Mouse (Mus musculus) liver, embryonic 14.5 days (tissue): ENCODE measurements at regions not wholly inside any gene's neighbourhood (a gene's known extent, or its start where the extent isn't known, plus 50 kb on each side); places are given as distances from the start of the nearest gene placed in this dataset.

ENCODE experiments used
- ATAC-seq: fragments of 200-750 bp; cut with Nextera tagmentation; 2 replicates; pipeline ENCODE4 v1.8.0; 2017; ENCODE audit warnings: moderate number of reproducible peaks, mild to moderate bottlenecking, moderate library complexity; ENCODE audit not compliant: insufficient read depth
- DNase-seq, 3 experiments: peaks; one replicate each; pipeline ENCODE4 v3.0.0-alpha.2; 2012 to 2013; ENCODE audit warnings: low read depth in 3 of 3, low spot score in 3 of 3
- H3K27ac ChIP-seq: fragments of 300-500 bp; sonication (generic); 2 replicates; pipeline ENCODE4 v1.5.1; 2014; ENCODE audit warnings: moderate library complexity, mild to moderate bottlenecking, control low read depth, inconsistent platforms
- H3K27me3 ChIP-seq: fragments of 300-500 bp; sonication (generic); 2 replicates; pipeline ENCODE4 v1.6.1; 2014; ENCODE audit warnings: mild to moderate bottlenecking, low read length, moderate library complexity; ENCODE audit not compliant: control insufficient read depth, insufficient read depth
- H3K36me3 ChIP-seq: fragments of 300-500 bp; sonication (generic); replicated peaks from 2 replicates; pipeline ENCODE4 v1.6.1; 2014; ENCODE audit warnings: low read depth; ENCODE audit not compliant: control insufficient read depth, insufficient read depth
- H3K4me1 ChIP-seq, 2 experiments: fragments of 200-500 bp in 1 of 2; fragments of 300-500 bp in 1 of 2; sonication (generic) in 1 of 2; replicated peaks; 2 replicates each; pipeline ENCODE4 v1.6.1; 2012 to 2014; ENCODE audit warnings: antibody characterized with exemption in 1 of 2, inconsistent platforms in 1 of 2, low read length in 1 of 2; ENCODE audit not compliant: control insufficient read depth in 2 of 2, insufficient read depth in 2 of 2
- H3K4me2 ChIP-seq: fragments of 300-500 bp; sonication (generic); 2 replicates; pipeline ENCODE4 v1.6.1; 2014; ENCODE audit warnings: low read depth, mild to moderate bottlenecking, control low read depth, moderate library complexity
- H3K4me3 ChIP-seq, 2 experiments: fragments of 200-500 bp in 1 of 2; fragments of 300-500 bp in 1 of 2; sonication (generic) in 1 of 2; 2 replicates each; pipeline ENCODE4 v1.5.1; 2012 to 2014; ENCODE audit warnings: low read depth in 2 of 2, low read length in 2 of 2, mild to moderate bottlenecking in 2 of 2, control low read depth in 1 of 2, inconsistent platforms in 1 of 2, moderate library complexity in 1 of 2; ENCODE audit not compliant: insufficient read depth in 1 of 2
- H3K9ac ChIP-seq: fragments of 300-500 bp; sonication (generic); replicated peaks from 2 replicates; pipeline ENCODE4 v1.6.1; 2014; ENCODE audit warnings: mild to moderate bottlenecking, control low read depth, moderate library complexity
- H3K9me3 ChIP-seq: fragments of 300-500 bp; sonication (generic); 2 replicates; pipeline ENCODE4 v1.6.1; 2016; ENCODE audit warnings: low read length, mixed read lengths; ENCODE audit not compliant: control insufficient read depth
- CTCF ChIP-seq: IDR thresholded peaks from 2 replicates; pipeline ENCODE4 v1.5.1; 2016; ENCODE audit warnings: antibody characterized with exemption, low read depth, control low read depth
- EP300 ChIP-seq: IDR thresholded peaks from 2 replicates; pipeline ENCODE4 v1.6.1; 2016; ENCODE audit warnings: antibody characterized with exemption, low read depth
- WGBS: fragments of 180-500 bp; shearing (Covaris S2); extraction: QIAGEN DNeasy Blood & Tissue Kit; methylation state at CpG from one replicate; pipeline ENCODE4 v1.1.7; 2014; ENCODE audit not compliant: insufficient replicate concordance; 5-methylcytosine and 5-hydroxymethylcytosine counted together

GRCm38 (mm10) chr5:75824660-75825059 lies 153.6 kb downstream of the Kdr start:
- H3K27me3 ChIP-seq, result no peaks in the 10 kb centered on the region
- no peak overlapping the region for H3K4me3 ChIP-seq
- peaks cover 12 to 26% of the 10 kb centered on the region in 2 experiments for H3K4me1 ChIP-seq
- DNase-seq (no peak), ATAC-seq (no peak)
- H3K9ac ChIP-seq, result no peak overlapping the region
- H3K27ac ChIP-seq, result no peak overlapping the region
- no peaks in the 10 kb centered on the region for H3K9me3 ChIP-seq
- TF ChIP-seq CTCF (no peak), EP300 (no peak)
- 77% methylated on average over 4 of the region's 4 CpGs for WGBS
- H3K4me2 ChIP-seq, result no peak overlapping the region
- H3K36me3 ChIP-seq, result no peaks in the 10 kb centered on the region

GRCm38 (mm10) chr5:75823646-75824045 lies 154.6 kb downstream of the Kdr start:
- H3K27ac ChIP-seq, result no peak overlapping the region
- no peak overlapping the region for H3K4me3 ChIP-seq
- TF ChIP-seq CTCF, result no peak
- no peak for TF ChIP-seq EP300
- no peaks in the 10 kb centered on the region for H3K9me3 ChIP-seq
- H3K4me1 ChIP-seq, result peaks cover 12 to 26% of the 10 kb centered on the region in 2 experiments
- DNase-seq, result no peak
- no peak for ATAC-seq
- H3K36me3 ChIP-seq, result no peaks in the 10 kb centered on the region
- WGBS, result 72% methylated on average over 3 of the region's 3 CpGs
- H3K9ac ChIP-seq, result no peak overlapping the region
- no peak overlapping the region for H3K4me2 ChIP-seq
- no peaks in the 10 kb centered on the region for H3K27me3 ChIP-seq

GRCm38 (mm10) chr5:75817396-75817795 lies 160.9 kb downstream of the Kdr start:
- TF ChIP-seq EP300 (no peak), CTCF (no peak)
- Histone ChIP-seq H3K9me3 (no peaks in the 10 kb centered on the region), H3K4me2 (no peak overlapping the region), H3K36me3 (no peaks in the 10 kb centered on the region), H3K4me3 (no peak overlapping the region), H3K27me3 (no peaks in the 10 kb centered on the region), H3K27ac (no peak overlapping the region), H3K9ac (no peak overlapping the region), H3K4me1 (no peaks in the 10 kb centered on the region)
- DNase-seq (no peak), ATAC-seq (no peak)
- WGBS, result 79% methylated on average over 13 of the region's 13 CpGs

GRCm38 (mm10) chr5:75814393-75814984 lies 163.8 kb downstream of the Kdr start:
- 63% methylated on average over 12 of the region's 12 CpGs for WGBS
- Histone ChIP-seq H3K4me2 (no peak overlapping the region), H3K9me3 (no peaks in the 10 kb centered on the region), H3K9ac (no peak overlapping the region), H3K27me3 (no peaks in the 10 kb centered on the region), H3K4me1 (no peaks in the 10 kb centered on the region), H3K27ac (no peak overlapping the region), H3K36me3 (no peaks in the 10 kb centered on the region), H3K4me3 (no peak overlapping the region)
- TF ChIP-seq EP300, result no peak
- TF ChIP-seq CTCF, result no peak
- DNase-seq, result no peak
- ATAC-seq, result no peak

GRCm38 (mm10) chr5:75812686-75813085 lies 165.6 kb downstream of the Kdr start:
- WGBS, result 31% methylated on average over 4 of the region's 4 CpGs
- no peak overlapping the region for H3K4me2 ChIP-seq
- no peaks in the 10 kb centered on the region for H3K9me3 ChIP-seq
- H3K27me3 ChIP-seq, result no peaks in the 10 kb centered on the region
- TF ChIP-seq CTCF, result no peak
- TF ChIP-seq EP300, result no peak
- H3K4me3 ChIP-seq, result no peak overlapping the region
- no peaks in the 10 kb centered on the region for H3K4me1 ChIP-seq
- no peak overlapping the region for H3K27ac ChIP-seq
- no peak for DNase-seq
- no peak overlapping the region for H3K9ac ChIP-seq
- H3K36me3 ChIP-seq, result no peaks in the 10 kb centered on the region
- no peak for ATAC-seq
